Mouse (Mus musculus) E14TG2a.4 (cell line): ENCODE measurements around the gene Klf4.

Experiments used
- CTCF ChIP-seq: conservative IDR thresholded peaks from 2 replicates; pipeline ENCODE4 v1.5.1; 2014; ENCODE audit warnings: low read length
- NANOG ChIP-seq: IDR thresholded peaks from 2 replicates; pipeline ENCODE4 v1.6.1; 2014; ENCODE audit warnings: borderline replicate concordance, low read length, mixed read lengths
- POU5F1 ChIP-seq: IDR thresholded peaks from 2 replicates; pipeline ENCODE4 v1.6.1; 2014; ENCODE audit warnings: low read length, borderline replicate concordance

GRCm38 (mm10) chr4:55541221-55541620 is 9.0 kb upstream of the Klf4 start:
- TF ChIP-seq CTCF: no peak
- no peak for TF ChIP-seq POU5F1
- no peak for TF ChIP-seq NANOG
